Mouse (Mus musculus) liver, embryonic 11.5 days (tissue): ENCODE data around the gene Lpar6. TPM values are rescaled to one million over a fixed set of nuclear protein-coding genes. Genes with fewer than 3 reads are reported as not detected.

Source experiments
- ATAC-seq: fragments of 200-750 bp; cut with Nextera tagmentation; replicated peaks from 2 replicates; pipeline ENCODE4 v1.8.0; 2017; ENCODE audit warnings: moderate number of reproducible peaks, mild to moderate bottlenecking, moderate TSS enrichment, moderate library complexity; ENCODE audit not compliant: low FRiP score
- DNase-seq: peaks from one replicate; pipeline ENCODE4 v3.0.0-alpha.2; 2017; ENCODE audit warnings: low spot score
- H3K27ac ChIP-seq: fragments of 300-500 bp; sonication (generic); 2 replicates; pipeline ENCODE4 v1.5.1; 2014; ENCODE audit warnings: mild to moderate bottlenecking, low read depth, low read length, control low read depth
- H3K27me3 ChIP-seq: fragments of 300-500 bp; sonication (generic); replicated peaks from 2 replicates; pipeline ENCODE4 v1.6.1; 2014; ENCODE audit warnings: low read length, mixed read lengths; ENCODE audit not compliant: control insufficient read depth, insufficient read depth
- H3K36me3 ChIP-seq: fragments of 300-500 bp; sonication (generic); 2 replicates; pipeline ENCODE4 v1.6.1; 2014; ENCODE audit warnings: mild to moderate bottlenecking, low read length, moderate library complexity, mixed read lengths; ENCODE audit not compliant: control insufficient read depth, insufficient read depth
- H3K4me1 ChIP-seq: fragments of 300-500 bp; sonication (generic); replicated peaks from 2 replicates; pipeline ENCODE4 v1.6.1; 2014; ENCODE audit warnings: low read length, mixed read lengths; ENCODE audit not compliant: control insufficient read depth, insufficient read depth
- H3K4me2 ChIP-seq: fragments of 300-500 bp; sonication (generic); 2 replicates; pipeline ENCODE4 v1.6.1; 2014; ENCODE audit warnings: mild to moderate bottlenecking, control low read depth, moderate library complexity
- H3K4me3 ChIP-seq: fragments of 300-500 bp; sonication (generic); 2 replicates; pipeline ENCODE4 v1.5.1; 2014; ENCODE audit warnings: low read depth, low read length, control low read depth
- H3K9ac ChIP-seq: fragments of 300-500 bp; sonication (generic); 2 replicates; pipeline ENCODE4 v1.6.1; 2014; ENCODE audit warnings: low read depth, low read length, control low read depth
- H3K9me3 ChIP-seq: fragments of 300-500 bp; sonication (generic); 2 replicates; pipeline ENCODE4 v1.6.1; 2016; ENCODE audit warnings: low read length, inconsistent platforms, mixed read lengths; ENCODE audit not compliant: control insufficient read depth
- WGBS: fragments of 180-500 bp; shearing (Covaris S2); extraction: QIAGEN DNeasy Blood & Tissue Kit; methylation state at CpG from one replicate; pipeline ENCODE4 v1.1.7; 2014; 5-methylcytosine and 5-hydroxymethylcytosine counted together
- polyA plus RNA-seq: library from polyadenylated mRNA; unstranded; fragments of >200 nt; fragmentation: Nextera tagmentation; extraction: Ambion mirVana; gene quantifications from 2 replicates; pipeline ENCODE4 v1.2.1, GENCODE M21; 2014

Gene Lpar6
- polyA plus RNA-seq, 1 experiment from 2014 or later, result 9.3 TPM

DNA sequence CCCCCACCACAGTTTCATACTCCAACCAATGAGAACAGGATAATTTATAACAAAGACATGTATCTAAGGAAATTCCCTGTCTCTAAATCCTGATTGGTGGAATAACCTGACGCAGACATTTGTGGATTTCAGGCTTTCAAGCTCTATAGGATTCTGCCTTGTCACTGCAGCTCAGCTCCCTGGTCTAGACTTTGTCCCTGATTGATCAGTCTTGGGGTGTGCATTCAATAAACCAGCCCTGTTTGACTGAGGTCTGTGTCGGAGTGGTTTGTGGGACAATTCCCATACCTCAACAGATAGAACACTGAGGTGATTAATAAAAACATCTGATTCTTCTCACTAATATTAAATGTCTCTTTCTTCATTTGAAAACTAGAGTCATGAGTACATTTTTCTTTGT is 12.4 kb downstream of the Lpar6 start:
- Histone ChIP-seq H3K27me3 (no peaks in the 10 kb centered on the region), H3K9ac (no peak overlapping the region), H3K4me1 (no peaks in the 10 kb centered on the region), H3K27ac (no peak overlapping the region), H3K36me3 (no peaks in the 10 kb centered on the region), H3K4me3 (no peak overlapping the region), H3K4me2 (no peak overlapping the region), H3K9me3 (no peaks in the 10 kb centered on the region)
- ATAC-seq (0 out of 2 replicates have a peak, but pooled peaks have one; percentile 48), DNase-seq (no peak)
- 75% methylated on average over 2 of the region's 2 CpGs for WGBS

DNA sequence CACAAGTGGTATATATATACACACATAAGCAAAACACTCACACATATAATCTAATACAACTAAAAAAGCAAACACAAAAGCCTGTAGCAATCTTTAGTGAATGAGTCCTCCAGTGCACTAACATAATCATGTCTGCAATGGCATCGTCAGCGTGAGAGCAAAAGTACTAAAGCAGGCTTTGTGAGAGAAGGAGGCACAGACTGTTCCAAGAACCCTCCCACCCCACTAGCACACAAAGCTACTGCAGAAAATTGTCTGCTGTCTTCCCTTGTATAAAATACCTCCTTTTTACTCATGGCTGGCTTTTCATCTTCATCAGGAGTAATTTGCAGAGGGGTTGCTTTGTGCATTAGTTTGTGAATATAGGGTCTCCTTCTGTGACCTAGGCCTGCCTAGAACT is 14.6 kb downstream of the Lpar6 start:
- 88% methylated on average over 2 of the region's 2 CpGs for WGBS
- DNase-seq, result no peak

DNA sequence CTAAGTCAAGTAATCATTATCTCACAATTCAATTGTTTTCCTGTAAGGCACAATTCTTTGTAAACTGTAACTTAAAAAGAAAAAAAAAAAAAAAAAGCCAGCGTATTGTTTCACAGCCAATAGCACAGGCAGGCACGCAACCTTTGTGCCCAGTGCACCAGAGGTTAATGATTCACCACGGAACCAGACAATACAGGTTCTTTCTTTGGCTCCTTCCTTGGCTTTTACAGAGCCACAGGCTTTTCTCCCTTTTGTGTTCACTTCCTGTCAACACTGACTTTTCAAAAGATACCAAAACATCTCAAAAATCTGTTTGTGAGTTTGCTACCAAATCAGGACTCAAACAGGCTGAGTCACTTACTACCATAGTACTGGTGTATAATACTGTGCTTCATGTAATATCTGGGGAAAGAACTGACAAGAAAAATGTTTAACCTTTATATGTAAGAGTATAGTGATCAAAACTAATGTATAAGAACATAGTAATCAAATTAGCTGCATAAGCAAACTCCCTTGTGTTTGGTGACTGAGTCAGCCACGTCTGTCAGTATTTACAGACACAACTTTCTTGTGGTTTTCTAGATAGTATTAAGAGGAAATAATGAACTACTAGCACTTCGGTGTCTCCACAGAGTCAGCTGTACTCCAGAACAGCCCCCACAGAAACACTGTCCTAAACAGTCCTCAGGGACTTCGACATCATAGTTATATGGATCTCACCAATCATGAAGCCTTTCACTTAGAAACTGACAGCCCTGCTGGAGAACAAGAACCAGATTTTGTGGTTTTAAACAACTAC is 16.0 kb downstream of the Lpar6 start:
- H3K9me3 ChIP-seq, result no peaks in the 10 kb centered on the region
- DNase-seq (no peak), ATAC-seq (peak; percentile 71; the same call in 1 of the 2 replicates)
- no peaks in the 10 kb centered on the region for H3K27me3 ChIP-seq
- 51% methylated on average over 6 of the region's 6 CpGs for WGBS
- H3K27ac ChIP-seq, result 0 out of 2 replicates have a peak overlapping the region, but pooled peaks have one; percentile 13
- no peaks in the 10 kb centered on the region for H3K36me3 ChIP-seq
- H3K4me2 ChIP-seq, result no peak overlapping the region
- no peak overlapping the region for H3K9ac ChIP-seq
- H3K4me1 ChIP-seq, result peaks cover 2% of the 10 kb centered on the region; the same call in 1 of the 2 replicates
- no peak overlapping the region for H3K4me3 ChIP-seq

More for the DNA sequence above, 14.6 kb downstream of the Lpar6 start:
- Histone ChIP-seq H3K4me3 (no peak overlapping the region), H3K9ac (no peak overlapping the region), H3K27me3 (no peaks in the 10 kb centered on the region), H3K4me1 (peaks cover 2% of the 10 kb centered on the region; the same call in 1 of the 2 replicates), H3K4me2 (no peak overlapping the region), H3K36me3 (no peaks in the 10 kb centered on the region), H3K9me3 (no peaks in the 10 kb centered on the region), H3K27ac (no peak overlapping the region)
- ATAC-seq, result no peak

DNA sequence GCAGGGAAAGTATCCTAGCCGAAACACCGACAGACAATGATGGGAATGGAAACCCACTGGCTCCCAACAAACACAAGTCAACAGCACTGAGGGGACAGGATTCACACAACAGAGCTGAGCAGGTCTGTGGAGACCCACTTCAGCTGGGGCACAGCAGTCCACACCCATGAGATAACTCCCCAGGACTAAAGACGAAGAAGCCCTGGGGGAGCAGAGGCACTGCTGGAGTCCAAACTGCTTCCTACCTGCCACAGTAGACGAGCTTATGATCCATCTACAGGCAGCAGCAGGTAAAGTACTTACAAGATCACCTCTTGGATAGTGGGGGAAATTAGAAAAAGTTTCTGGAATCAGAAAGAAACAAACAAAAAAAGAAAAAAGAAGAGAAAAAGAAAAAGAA is 16.7 kb downstream of the Lpar6 start:
- no peak overlapping the region for H3K4me3 ChIP-seq
- H3K27me3 ChIP-seq, result no peaks in the 10 kb centered on the region
- H3K4me2 ChIP-seq, result no peak overlapping the region
- no peaks in the 10 kb centered on the region for H3K36me3 ChIP-seq
- no peak overlapping the region for H3K9ac ChIP-seq
- H3K27ac ChIP-seq, result no peak overlapping the region
- 0 out of 2 replicates have a peak, but pooled peaks have one; percentile 29 for ATAC-seq
- H3K4me1 ChIP-seq, result peaks cover 2% of the 10 kb centered on the region; the same call in 1 of the 2 replicates
- H3K9me3 ChIP-seq, result no peaks in the 10 kb centered on the region
- DNase-seq, result no peak
- 78% methylated on average over 4 of the region's 4 CpGs for WGBS

DNA sequence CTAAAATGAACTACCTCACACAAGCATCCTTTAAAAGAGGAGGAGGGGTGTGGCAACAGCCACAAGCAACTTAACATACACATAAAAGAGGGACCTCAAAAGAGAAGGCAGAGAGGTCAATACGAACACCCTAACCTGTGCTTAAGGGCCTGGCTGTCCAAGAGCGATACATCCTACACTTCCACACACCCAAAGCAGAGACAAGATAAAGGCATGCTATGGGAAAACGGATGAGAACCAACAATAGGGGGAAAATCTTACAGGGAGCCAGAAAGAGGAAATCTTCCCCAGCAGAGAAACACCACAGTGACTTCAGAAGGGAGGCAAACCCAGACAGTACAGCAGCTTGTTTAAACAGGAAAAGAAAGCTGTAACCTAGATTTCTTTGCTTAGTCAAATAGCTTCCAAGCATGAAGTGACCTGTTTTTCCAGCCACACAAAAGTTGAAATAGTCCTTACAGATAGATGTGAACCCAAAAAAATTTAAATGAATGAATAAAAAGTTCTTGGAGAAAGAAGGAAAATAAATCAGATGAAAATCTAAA is 17.8 kb downstream of the Lpar6 start:
- H3K36me3 ChIP-seq, result no peaks in the 10 kb centered on the region
- WGBS, result 47% methylated on average over 3 of the region's 3 CpGs
- no peak for DNase-seq
- no peak overlapping the region for H3K27ac ChIP-seq
- H3K9me3 ChIP-seq, result no peaks in the 10 kb centered on the region
- peaks cover 2% of the 10 kb centered on the region; the same call in 1 of the 2 replicates for H3K4me1 ChIP-seq
- no peak for ATAC-seq
- H3K4me2 ChIP-seq, result no peak overlapping the region
- no peak overlapping the region for H3K4me3 ChIP-seq
- H3K9ac ChIP-seq, result no peak overlapping the region
- H3K27me3 ChIP-seq, result no peaks in the 10 kb centered on the region

DNA sequence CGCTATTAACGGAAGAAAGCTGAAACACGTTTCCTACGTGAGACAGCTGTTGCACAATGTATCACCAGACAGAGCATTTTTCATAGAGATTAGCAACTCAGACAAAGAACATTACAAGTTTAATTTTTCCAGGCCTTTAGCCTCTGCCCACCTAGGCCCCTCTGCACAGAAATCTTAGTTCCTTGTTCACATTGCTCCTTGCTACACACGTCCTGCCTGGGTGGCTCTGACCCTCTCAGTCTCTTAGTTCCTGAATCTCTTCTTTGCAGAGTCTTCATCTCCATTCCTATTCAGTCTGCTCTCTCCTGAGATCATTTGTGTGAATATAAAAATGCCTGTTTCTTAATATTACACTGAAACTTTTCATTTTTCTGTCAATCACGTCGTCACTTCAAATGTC is 19.7 kb downstream of the Lpar6 start:
- Histone ChIP-seq H3K9ac (no peak overlapping the region), H3K9me3 (no peaks in the 10 kb centered on the region), H3K4me3 (no peak overlapping the region), H3K27ac (no peak overlapping the region), H3K36me3 (no peaks in the 10 kb centered on the region), H3K4me2 (no peak overlapping the region), H3K4me1 (peaks cover 2% of the 10 kb centered on the region; the same call in 1 of the 2 replicates), H3K27me3 (no peaks in the 10 kb centered on the region)
- ATAC-seq, result no peak
- WGBS, result 65% methylated on average over 7 of the region's 7 CpGs
- no peak for DNase-seq

DNA sequence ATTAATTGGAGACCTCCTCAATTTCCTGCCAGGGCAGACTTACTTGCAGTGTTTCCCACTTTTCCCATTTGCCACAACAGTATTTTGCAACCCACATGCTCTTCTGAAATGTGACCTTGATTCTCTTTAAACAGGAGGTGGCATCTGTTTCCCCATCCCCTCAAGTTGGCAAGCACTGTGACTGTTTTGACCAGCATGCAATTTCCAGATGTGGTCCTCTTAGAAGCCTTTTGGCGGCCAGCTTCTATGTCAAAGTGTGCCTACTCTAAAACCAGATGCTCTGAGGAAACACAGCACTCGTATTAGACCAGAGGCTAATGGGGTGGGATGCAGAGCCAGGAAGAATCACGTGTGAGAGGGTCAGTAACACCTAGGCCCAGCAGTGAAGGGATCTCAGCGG is 20.5 kb downstream of the Lpar6 start:
- H3K4me3 ChIP-seq, result no peak overlapping the region
- 72% methylated on average over 4 of the region's 4 CpGs for WGBS
- peaks cover 2% of the 10 kb centered on the region; the same call in 1 of the 2 replicates for H3K4me1 ChIP-seq
- H3K4me2 ChIP-seq, result no peak overlapping the region
- H3K27ac ChIP-seq, result no peak overlapping the region
- H3K9me3 ChIP-seq, result no peaks in the 10 kb centered on the region
- H3K9ac ChIP-seq, result no peak overlapping the region
- ATAC-seq (no peak), DNase-seq (no peak)
- H3K36me3 ChIP-seq, result no peaks in the 10 kb centered on the region
- no peaks in the 10 kb centered on the region for H3K27me3 ChIP-seq

DNA sequence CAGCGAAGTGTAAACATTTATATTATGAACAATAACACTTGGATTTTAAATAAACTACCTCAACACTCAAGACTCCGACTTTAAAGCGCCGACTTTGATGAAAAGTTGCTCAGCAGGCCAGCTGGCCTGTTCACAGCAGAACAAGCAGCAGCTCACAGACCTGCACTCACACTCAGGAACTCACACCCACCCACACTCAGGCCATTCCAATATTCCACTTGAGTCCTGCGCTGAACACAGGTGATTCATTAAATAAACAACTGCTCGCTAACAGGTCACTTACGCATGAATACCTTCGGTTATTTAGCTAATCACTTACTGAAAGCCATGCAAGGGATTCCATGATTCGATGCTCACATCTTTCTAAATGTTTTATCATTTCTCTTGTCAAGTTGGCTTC is 24.5 kb downstream of the Lpar6 start:
- 91% methylated on average over 9 of the region's 9 CpGs for WGBS
- H3K9ac ChIP-seq, result no peak overlapping the region
- H3K27ac ChIP-seq, result no peak overlapping the region
- H3K27me3 ChIP-seq, result no peaks in the 10 kb centered on the region
- no peak for DNase-seq
- H3K4me3 ChIP-seq, result no peak overlapping the region
- no peaks in the 10 kb centered on the region for H3K9me3 ChIP-seq
- H3K36me3 ChIP-seq, result peaks cover 3% of the 10 kb centered on the region; the same call in 1 of the 2 replicates
- no peak overlapping the region for H3K4me2 ChIP-seq
- ATAC-seq, result no peak
- no peaks in the 10 kb centered on the region for H3K4me1 ChIP-seq
